ENCODE assay signal across 8 mouse cellular contexts in genomic region chr12:76372046-76372445, GRCm38 (mm10). TPM values are rescaled to one million over a fixed set of nuclear protein-coding genes. Genes with fewer than 3 reads are reported as not detected.
DNase-seq lines count a peak whose midpoint lies in the region; ATAC-seq and TF ChIP-seq lines count a peak whose summit lies in the region.

No protein-coding gene starts in this region.

- H3K27ac ChIP-seq in heart, postnatal 0 days (ENCODE audit: low read depth), result peak overlapping the region; percentile 94
- H3K27ac ChIP-seq in bone marrow, adult 2 months (ENCODE audit: control insufficient read depth, insufficient read depth, low read depth, low read length, poor library complexity), result peak overlapping the region; percentile 31; the same call in 1 of the 2 replicates
- no peak overlapping the region for H3K27ac ChIP-seq in hindbrain, postnatal 0 days
- H3K27ac ChIP-seq in midbrain, embryonic 15.5 days, result no peak overlapping the region

- H3K36me3 ChIP-seq in heart, postnatal 0 days (replicated peaks; ENCODE audit: control insufficient read depth, insufficient read depth, low read length), result no peaks in the 10 kb centered on the region
- no peaks in the 10 kb centered on the region for H3K36me3 ChIP-seq in hindbrain, postnatal 0 days (ENCODE audit: insufficient read depth, low read length)
- H3K36me3 ChIP-seq in midbrain, embryonic 15.5 days (replicated peaks), result no peaks in the 10 kb centered on the region

- no peaks in the 10 kb centered on the region for H3K27me3 ChIP-seq in heart, postnatal 0 days (ENCODE audit: control insufficient read depth, insufficient read depth, low read length)
- H3K27me3 ChIP-seq in hindbrain, postnatal 0 days (ENCODE audit: insufficient read depth, low read length), result no peaks in the 10 kb centered on the region
- no peaks in the 10 kb centered on the region for H3K27me3 ChIP-seq in midbrain, embryonic 15.5 days (replicated peaks)

- no peak for TF ChIP-seq POLR2A in bone marrow, adult 2 months (IDR thresholded peaks at IDR 0.05; ENCODE audit: borderline replicate concordance, control insufficient read depth, low read depth, low read length)

- peak overlapping the region; percentile 81 for H3K4me2 ChIP-seq in heart, postnatal 0 days (ENCODE audit: low read depth, low read length)
- peak overlapping the region; percentile 77 for H3K4me2 ChIP-seq in hindbrain, postnatal 0 days (ENCODE audit: low read depth, low read length)
- peak overlapping the region; percentile 95 for H3K4me2 ChIP-seq in midbrain, embryonic 15.5 days

- DNase-seq in heart, postnatal 0 days (ENCODE audit: low spot score), result no peak
- DNase-seq in heart, adult 9 months (ENCODE audit: low spot score in 2 of 2), result no peak
- DNase-seq in hindbrain, postnatal 0 days (ENCODE audit: low spot score), result no peak
- DNase-seq in cerebellum, adult 9-11 months, result no peak
- no peak for DNase-seq in cerebellum, postnatal 10 days
- no peak for DNase-seq in spleen, postnatal 10 days (ENCODE audit: low spot score in 2 of 2)

- H3K4me1 ChIP-seq in heart, postnatal 0 days (ENCODE audit: control insufficient read depth, insufficient read depth), result peaks cover 31% of the 10 kb centered on the region
- H3K4me1 ChIP-seq in bone marrow, adult 2 months (ENCODE audit: control insufficient read depth, insufficient read depth, low read length), result peaks cover 7% of the 10 kb centered on the region
- peaks cover 11% of the 10 kb centered on the region for H3K4me1 ChIP-seq in hindbrain, postnatal 0 days (ENCODE audit: insufficient read depth, low read length)
- H3K4me1 ChIP-seq in midbrain, embryonic 15.5 days, result peaks cover 34% of the 10 kb centered on the region

- H3K9ac ChIP-seq in heart, postnatal 0 days (replicated peaks; ENCODE audit: low read depth, low read length), result peak overlapping the region; percentile 82
- peak overlapping the region; percentile 89; the same call in 1 of the 2 replicates for H3K9ac ChIP-seq in hindbrain, postnatal 0 days (replicated peaks; ENCODE audit: low read length)
- 0 out of 2 replicates have a peak overlapping the region, but pooled peaks have one; percentile 97 for H3K9ac ChIP-seq in midbrain, embryonic 15.5 days

- no peak for TF ChIP-seq CTCF in heart, postnatal 0 days (IDR thresholded peaks at IDR 0.05; ENCODE audit: low read depth)
- TF ChIP-seq CTCF in bone marrow, adult 2 months (IDR thresholded peaks at IDR 0.05; ENCODE audit: control insufficient read depth, insufficient read depth, low read length), result no peak
- TF ChIP-seq CTCF in hindbrain, postnatal 0 days (IDR thresholded peaks at IDR 0.05; ENCODE audit: low read depth), result no peak

- no peak for TF ChIP-seq EP300 in heart, postnatal 0 days (IDR thresholded peaks at IDR 0.05; ENCODE audit: low read depth)

- no peak for ATAC-seq in heart, postnatal 0 days (ENCODE audit: insufficient read depth, low read depth)
- ATAC-seq in hindbrain, postnatal 0 days, result no peak
- no peak for ATAC-seq in midbrain, embryonic 15.5 days (replicated peaks)

- H3K9me3 ChIP-seq in heart, postnatal 0 days (replicated peaks; ENCODE audit: control insufficient read depth, low read length), result no peaks in the 10 kb centered on the region
- H3K9me3 ChIP-seq in hindbrain, postnatal 0 days (ENCODE audit: low read length), result no peaks in the 10 kb centered on the region
- H3K9me3 ChIP-seq in midbrain, embryonic 15.5 days, result no peaks in the 10 kb centered on the region

- WGBS in heart, postnatal 0 days, result 30% methylated on average over 7 of the region's 7 CpGs
- WGBS in bone marrow, adult 2 months, result 13% methylated on average over 7 of the region's 7 CpGs
- 37% methylated on average over 7 of the region's 7 CpGs for WGBS in hindbrain, postnatal 0 days
- WGBS in midbrain, embryonic 15.5 days, result 45% methylated on average over 7 of the region's 7 CpGs

- H3K4me3 ChIP-seq in heart, postnatal 0 days (ENCODE audit: low read depth, low read length), result peak overlapping the region; percentile 66
- peak overlapping the region; percentile 19 for H3K4me3 ChIP-seq in bone marrow, adult 2 months (replicated peaks; ENCODE audit: control insufficient read depth, low read depth, low read length)
- H3K4me3 ChIP-seq in hindbrain, postnatal 0 days (ENCODE audit: low read length), result peak overlapping the region; percentile 86
- peak overlapping the region; percentile 64 for H3K4me3 ChIP-seq in midbrain, embryonic 15.5 days

RNA-seq across cellular contexts. Expression of gene Zbtb1, which starts 2.0 kb away (rescaled TPM):
- 2.8 and 5.0 TPM in 2 replicates for total RNA-seq in heart, postnatal 0 days (2014; rRNA removed; ENCODE audit: low replicate concordance)
- 4.4 and 4.6 TPM in 2 replicates for polyA plus RNA-seq in heart, postnatal 0 days (2015; fragmentation: Nextera tagmentation; extraction: Ambion mirVana)
- polyA plus RNA-seq in bone marrow, adult 2 months (2011; ENCODE audit: insufficient read depth, insufficient read length, low replicate concordance, missing spikeins), result 3.9 and 5.2 TPM in 2 replicates
- total RNA-seq in hindbrain, postnatal 0 days (2014; rRNA removed), result 3.3 and 3.6 TPM in 2 replicates
- 3.0 and 3.1 TPM in 2 replicates for polyA plus RNA-seq in hindbrain, postnatal 0 days (2015; fragmentation: Nextera tagmentation; extraction: Ambion mirVana)
- polyA plus RNA-seq in midbrain, embryonic 15.5 days (2015; fragmentation: Nextera tagmentation; extraction: Ambion mirVana), result 3.4 and 3.5 TPM in 2 replicates

RNA-seq across cellular contexts. Expression of gene Zbtb25, which starts 2.6 kb away (rescaled TPM):
- total RNA-seq in heart, postnatal 0 days (2014; rRNA removed; ENCODE audit: low replicate concordance), result 8.1 and 26.1 TPM in 2 replicates
- 8.6 and 10.4 TPM in 2 replicates for polyA plus RNA-seq in heart, postnatal 0 days (2015; fragmentation: Nextera tagmentation; extraction: Ambion mirVana)
- 5.5 and 7.8 TPM in 2 replicates for polyA plus RNA-seq in bone marrow, adult 2 months (2011; ENCODE audit: insufficient read depth, insufficient read length, low replicate concordance, missing spikeins)
- 20.5 and 25.2 TPM in 2 replicates for total RNA-seq in hindbrain, postnatal 0 days (2014; rRNA removed)
- polyA plus RNA-seq in hindbrain, postnatal 0 days (2015; fragmentation: Nextera tagmentation; extraction: Ambion mirVana), result 12.1 and 12.7 TPM in 2 replicates
- 14.6 and 15.1 TPM in 2 replicates for polyA plus RNA-seq in midbrain, embryonic 15.5 days (2015; fragmentation: Nextera tagmentation; extraction: Ambion mirVana)

RNA-seq across cellular contexts. Expression of gene Hspa2, which starts 31.9 kb away (rescaled TPM):
- 8.7 and 13.2 TPM in 2 replicates for total RNA-seq in heart, postnatal 0 days (2014; rRNA removed; ENCODE audit: low replicate concordance)
- polyA plus RNA-seq in heart, postnatal 0 days (2015; fragmentation: Nextera tagmentation; extraction: Ambion mirVana), result 13.7 and 15.0 TPM in 2 replicates
- polyA plus RNA-seq in bone marrow, adult 2 months (2011; ENCODE audit: insufficient read depth, insufficient read length, low replicate concordance, missing spikeins), result 1.3 and 3.0 TPM in 2 replicates
- 9.6 and 17.2 TPM in 2 replicates for total RNA-seq in hindbrain, postnatal 0 days (2014; rRNA removed)
- polyA plus RNA-seq in hindbrain, postnatal 0 days (2015; fragmentation: Nextera tagmentation; extraction: Ambion mirVana), result 11.1 and 13.8 TPM in 2 replicates
- 5.5 and 5.6 TPM in 2 replicates for polyA plus RNA-seq in midbrain, embryonic 15.5 days (2015; fragmentation: Nextera tagmentation; extraction: Ambion mirVana)

RNA-seq across cellular contexts. Expression of gene Ppp1r36, which starts 45.3 kb away (rescaled TPM):
- not detected in 2 replicates for total RNA-seq in heart, postnatal 0 days (2014; rRNA removed; ENCODE audit: low replicate concordance)
- 1.5 and 1.7 TPM in 2 replicates for polyA plus RNA-seq in heart, postnatal 0 days (2015; fragmentation: Nextera tagmentation; extraction: Ambion mirVana)
- not detected in 2 replicates for polyA plus RNA-seq in bone marrow, adult 2 months (2011; ENCODE audit: insufficient read depth, insufficient read length, low replicate concordance, missing spikeins)
- 0.25 and 0.52 TPM in 2 replicates for total RNA-seq in hindbrain, postnatal 0 days (2014; rRNA removed)
- 2.7 and 2.8 TPM in 2 replicates for polyA plus RNA-seq in hindbrain, postnatal 0 days (2015; fragmentation: Nextera tagmentation; extraction: Ambion mirVana)
- 0.73 and 1.0 TPM in 2 replicates for polyA plus RNA-seq in midbrain, embryonic 15.5 days (2015; fragmentation: Nextera tagmentation; extraction: Ambion mirVana)

RNA-seq across cellular contexts. Expression of gene Akap5, which starts 47.4 kb away (rescaled TPM):
- total RNA-seq in heart, postnatal 0 days (2014; rRNA removed; ENCODE audit: low replicate concordance), result 0.50 and 3.7 TPM in 2 replicates
- 1.1 TPM in 2 replicates for polyA plus RNA-seq in heart, postnatal 0 days (2015; fragmentation: Nextera tagmentation; extraction: Ambion mirVana)
- 1.2 and 4.3 TPM in 2 replicates for polyA plus RNA-seq in bone marrow, adult 2 months (2011; ENCODE audit: insufficient read depth, insufficient read length, low replicate concordance, missing spikeins)
- total RNA-seq in hindbrain, postnatal 0 days (2014; rRNA removed), result 13.1 and 15.0 TPM in 2 replicates
- 11.8 and 12.5 TPM in 2 replicates for polyA plus RNA-seq in hindbrain, postnatal 0 days (2015; fragmentation: Nextera tagmentation; extraction: Ambion mirVana)
- 9.8 and 10.3 TPM in 2 replicates for polyA plus RNA-seq in midbrain, embryonic 15.5 days (2015; fragmentation: Nextera tagmentation; extraction: Ambion mirVana)

Comparison
In these comparisons a context has a peak if more than half of its experiments do, and no peak if none do; other contexts are left out.
1. H3K27ac ChIP-seq: peak in heart, postnatal 0 days (single experiment) and bone marrow, adult 2 months (single experiment); none in hindbrain, postnatal 0 days (single experiment) and midbrain, embryonic 15.5 days (single experiment).
2. H3K4me3 ChIP-seq: peak in every context shown above with its lines; median percentile 86 in hindbrain, postnatal 0 days; 66 in heart, postnatal 0 days; 64 in midbrain, embryonic 15.5 days; 19 in bone marrow, adult 2 months.
3. Peak in every context shown above with its lines, with median percentiles within 50 percentile points of each other: H3K4me2 ChIP-seq and H3K9ac ChIP-seq.